Mouse (Mus musculus) monocyte, adult 5-6 weeks (primary cell): Measurements from ENCODE around the gene Gm10985. TPM values are rescaled to one million over a fixed set of nuclear protein-coding genes. Genes with fewer than 3 reads are reported as not detected.

Experiments used
- ATAC-seq: fragments of 153-309, 156-312 bp; replicated peaks from 2 replicates; pipeline ENCODE4 v1.8.0; 2017; ENCODE audit warnings: mild to moderate bottlenecking; ENCODE audit not compliant: low TSS enrichment, insufficient number of reproducible peaks, severe bottlenecking, poor library complexity, low FRiP score
- total RNA-seq: library from RNA; stranded (forward); fragments of 200-1000, 200-491, 200-594 nt; gene quantifications from 3 replicates; pipeline ENCODE4 v1.2.3, GENCODE M21; 2017

Gm10985 gene
- total RNA-seq = not detected in 3 replicates

GRCm38 (mm10) chr3:53844786-53845185 is at the start of gene Gm10985:
TSS of gene Gm10985 (plus strand) at chr3:53845086.
- no peak for ATAC-seq

- ATAC-seq = no peak
Measured at GRCm38 (mm10) chr3:53796933-53797332, 48.0 kb upstream of the Gm10985 start.

- ATAC-seq = no peak
Measured at GRCm38 (mm10) chr3:53799671-53800070, 45.2 kb upstream of the Gm10985 start.

GRCm38 (mm10) chr3:53813421-53813977 is 31.4 kb upstream of the Gm10985 start:
- ATAC-seq = no peak

GRCm38 (mm10) chr3:53834238-53834637 is 10.6 kb upstream of the Gm10985 start:
- no peak for ATAC-seq

- no peak for ATAC-seq
Measured at GRCm38 (mm10) chr3:53846206-53846928, 1.5 kb downstream of the Gm10985 start.

GRCm38 (mm10) chr3:53847726-53848125 is 2.8 kb downstream of the Gm10985 start:
- ATAC-seq = no peak

GRCm38 (mm10) chr3:53848262-53848661 is 3.4 kb downstream of the Gm10985 start:
- ATAC-seq = no peak

- ATAC-seq = no peak
Measured at GRCm38 (mm10) chr3:53854261-53854660, 9.4 kb downstream of the Gm10985 start.

- no peak for ATAC-seq
Measured at GRCm38 (mm10) chr3:53854831-53855230, 9.9 kb downstream of the Gm10985 start.

- ATAC-seq = peak; percentile 98
Measured at GRCm38 (mm10) chr3:53863383-53864220, 18.7 kb downstream of the Gm10985 start, which contains the start of gene Ufm1. TSS of gene Ufm1 (minus strand) at chr3:53863830.

GRCm38 (mm10) chr3:53868212-53868611 is 23.3 kb downstream of the Gm10985 start:
- ATAC-seq = no peak

GRCm38 (mm10) chr3:53869263-53869662 is 24.4 kb downstream of the Gm10985 start:
- no peak for ATAC-seq

GRCm38 (mm10) chr3:53870482-53870881 is 25.6 kb downstream of the Gm10985 start:
- ATAC-seq = no peak

GRCm38 (mm10) chr3:53871596-53871995 is 26.7 kb downstream of the Gm10985 start:
- no peak for ATAC-seq

GRCm38 (mm10) chr3:53890619-53891540 is 46.0 kb downstream of the Gm10985 start:
- no peak for ATAC-seq
